Mouse (Mus musculus) forebrain, embryonic 11.5 days (tissue): ENCODE data around the gene Gm28551. TPM values are rescaled to one million over a fixed set of nuclear protein-coding genes. Genes with fewer than 3 reads are reported as not detected.

Source experiments
- ATAC-seq: fragments of 200-750 bp; cut with Nextera tagmentation; replicated peaks from 2 replicates; pipeline ENCODE4 v1.8.0; 2017; ENCODE audit warnings: moderate TSS enrichment; ENCODE audit not compliant: low FRiP score
- DNase-seq: peaks from one replicate; pipeline ENCODE4 v3.0.0-alpha.2; 2017; ENCODE audit warnings: low spot score
- H3K27ac ChIP-seq: fragments of 300-500 bp; sonication (generic); 2 replicates; pipeline ENCODE4 v1.5.1; 2014; ENCODE audit warnings: low read depth, low read length
- H3K27me3 ChIP-seq: fragments of 300-500 bp; sonication (generic); 2 replicates; pipeline ENCODE4 v1.6.1; 2014; ENCODE audit warnings: mild to moderate bottlenecking, low read length, mixed read lengths; ENCODE audit not compliant: control insufficient read depth, insufficient read depth
- H3K36me3 ChIP-seq: fragments of 300-500 bp; sonication (generic); 2 replicates; pipeline ENCODE4 v1.6.1; 2014; ENCODE audit warnings: mild to moderate bottlenecking, low read length, moderate library complexity, mixed read lengths; ENCODE audit not compliant: control insufficient read depth, insufficient read depth
- H3K4me1 ChIP-seq: fragments of 300-500 bp; sonication (generic); replicated peaks from 2 replicates; pipeline ENCODE4 v1.6.1; 2014; ENCODE audit warnings: low read length, mixed read lengths; ENCODE audit not compliant: control insufficient read depth, insufficient read depth
- H3K4me2 ChIP-seq: fragments of 300-500 bp; sonication (generic); 2 replicates; pipeline ENCODE4 v1.6.1; 2014; ENCODE audit warnings: low read depth, mild to moderate bottlenecking, low read length, moderate library complexity, mixed read lengths; ENCODE audit not compliant: severe bottlenecking
- H3K4me3 ChIP-seq: fragments of 300-500 bp; sonication (generic); 2 replicates; pipeline ENCODE4 v1.5.1; 2014; ENCODE audit warnings: low read depth, low read length
- H3K9ac ChIP-seq: fragments of 300-500 bp; sonication (generic); 2 replicates; pipeline ENCODE4 v1.6.1; 2014; ENCODE audit warnings: low read length
- H3K9me3 ChIP-seq: fragments of 300-500 bp; sonication (generic); 2 replicates; pipeline ENCODE4 v1.6.1; 2016; ENCODE audit warnings: low read length, mixed read lengths; ENCODE audit not compliant: control insufficient read depth
- WGBS: fragments of 180-500 bp; shearing (Covaris S2); extraction: QIAGEN DNeasy Blood & Tissue Kit; methylation state at CpG from one replicate; pipeline ENCODE4 v1.1.7; 2014; 5-methylcytosine and 5-hydroxymethylcytosine counted together
- polyA plus RNA-seq: library from polyadenylated mRNA; unstranded; fragments of >200 nt; fragmentation: Nextera tagmentation; extraction: Ambion mirVana; gene quantifications from 2 replicates; pipeline ENCODE4 v1.2.1, GENCODE M21; 2014

Gene Gm28551
- polyA plus RNA-seq, 1 experiment from 2014 or later: 1.8 TPM

DNA sequence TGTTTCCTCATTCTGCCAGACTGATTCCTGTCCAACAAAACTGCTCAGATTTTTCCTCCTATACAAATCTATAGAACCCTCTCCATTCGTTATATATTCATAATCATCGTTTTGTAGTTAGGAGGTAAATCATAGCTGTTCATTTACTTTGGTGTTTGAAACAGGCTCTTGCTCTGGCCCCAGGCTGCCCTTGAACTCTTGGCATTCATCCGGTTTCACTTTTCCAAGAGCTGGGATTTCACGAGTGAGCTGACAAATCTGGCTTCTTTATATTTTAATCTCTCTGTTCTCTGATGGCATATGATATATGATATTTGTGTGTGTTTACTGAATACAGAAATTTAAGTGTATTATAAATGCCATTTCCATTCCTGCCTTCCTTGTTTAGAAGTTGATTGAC lies 52.0 kb downstream of the Gm28551 start:
- DNase-seq (no peak), ATAC-seq (no peak)
- H3K9ac ChIP-seq: no peak overlapping the region

GRCm38 (mm10) chr1:53296581-53297383 lies 55.7 kb downstream of the Gm28551 start, which contains the start of the genes Pms1, Ormdl1 and Gm28778:
Pms1 (minus strand) TSS chr1:53297018.
Ormdl1 (plus strand) TSS chr1:53297095.
Gm28778 (plus strand) TSS chr1:53297111.
- H3K4me1 ChIP-seq: no peaks in the 10 kb centered on the region
- peak within 1 kb of the TSS; percentile 63 for H3K4me2 ChIP-seq
- H3K27me3 ChIP-seq: no peaks in the 10 kb centered on the region
- DNase-seq: peak; percentile 96
- no peaks in the 10 kb centered on the region for H3K9me3 ChIP-seq
- peak; percentile 100 for ATAC-seq
- H3K27ac ChIP-seq: peak within 1 kb of the TSS; percentile 81
- under 1% methylated on average over 66 of the region's 66 CpGs for WGBS
- H3K36me3 ChIP-seq: no peaks in the 10 kb centered on the region
- peak within 1 kb of the TSS; percentile 80 for H3K4me3 ChIP-seq
- peak within 1 kb of the TSS; percentile 91 for H3K9ac ChIP-seq

More for the DNA sequence above, 52.0 kb downstream of the Gm28551 start:
- Histone ChIP-seq H3K4me1 (no peaks in the 10 kb centered on the region), H3K36me3 (no peaks in the 10 kb centered on the region; the same call in 1 of the 2 replicates), H3K4me3 (no peak overlapping the region), H3K4me2 (no peak overlapping the region), H3K9me3 (no peaks in the 10 kb centered on the region), H3K27me3 (no peaks in the 10 kb centered on the region), H3K27ac (no peak overlapping the region)
- WGBS: 87% methylated on average over 4 of the region's 4 CpGs

GRCm38 (mm10) chr1:53291197-53291596 lies 61.3 kb downstream of the Gm28551 start:
- H3K9ac ChIP-seq: no peak overlapping the region
- no peak overlapping the region for H3K4me2 ChIP-seq
- ATAC-seq: no peak
- DNase-seq: no peak
- H3K36me3 ChIP-seq: no peaks in the 10 kb centered on the region
- H3K4me3 ChIP-seq: no peak overlapping the region
- no peaks in the 10 kb centered on the region for H3K9me3 ChIP-seq
- WGBS: 93% methylated on average over 3 of the region's 3 CpGs
- no peaks in the 10 kb centered on the region for H3K27me3 ChIP-seq
- no peaks in the 10 kb centered on the region for H3K4me1 ChIP-seq
- H3K27ac ChIP-seq: no peak overlapping the region

Other genes with a start within 250 kb of the Gm28551 start
- gene 1700019A02Rik, start 165.0 kb downstream of the Gm28551 start, polyA plus RNA-seq: not detected in 2 replicates
- 26.8 and 30.0 TPM in 2 replicates for gene Pms1, start 55.6 kb downstream of the Gm28551 start, polyA plus RNA-seq
- 91.2 and 96.9 TPM in 2 replicates for gene Ormdl1, start 55.6 kb downstream of the Gm28551 start, polyA plus RNA-seq
- 0.95 TPM in 1 of 2 replicates, not detected in the other for gene Gm28778, start 55.6 kb downstream of the Gm28551 start, polyA plus RNA-seq
- 30.1 and 35.5 TPM in 2 replicates for gene Osgepl1, start 39.0 kb downstream of the Gm28551 start, polyA plus RNA-seq
- 7.0 TPM in 1 of 2 replicates, not detected in the other for gene Asdurf, start within 50 bp of the Gm28551 start, polyA plus RNA-seq
- 107 and 109 TPM in 2 replicates for gene Asnsd1, start 85 bp upstream of the Gm28551 start, polyA plus RNA-seq